Mouse (Mus musculus) embryonic stem cell, embryonic (primary cell): Measurements from ENCODE around the gene Ankrd6.

Experiments
- CTCF ChIA-PET, 4 experiments: fragments of 300-600 bp in 2 of 4; fragments of 350-600 bp in 2 of 4; sonication (Branson Sonifier 250); formaldehyde crosslinking; loops; one replicate each; lab custom pipeline; 2022; ENCODE audit warnings: inconsistent platforms in 2 of 4; lab: Charles Lee
- POLR2A ChIA-PET, 4 experiments: fragments of 300-600 bp in 2 of 4; fragments of 350-600 bp in 2 of 4; sonication (Branson Sonifier 250); formaldehyde crosslinking; loops; one replicate each; lab custom pipeline; 2022; ENCODE audit warnings: antibody characterized with exemption in 4 of 4, inconsistent platforms in 1 of 4; lab: Charles Lee

Ankrd6 gene

DNA sequence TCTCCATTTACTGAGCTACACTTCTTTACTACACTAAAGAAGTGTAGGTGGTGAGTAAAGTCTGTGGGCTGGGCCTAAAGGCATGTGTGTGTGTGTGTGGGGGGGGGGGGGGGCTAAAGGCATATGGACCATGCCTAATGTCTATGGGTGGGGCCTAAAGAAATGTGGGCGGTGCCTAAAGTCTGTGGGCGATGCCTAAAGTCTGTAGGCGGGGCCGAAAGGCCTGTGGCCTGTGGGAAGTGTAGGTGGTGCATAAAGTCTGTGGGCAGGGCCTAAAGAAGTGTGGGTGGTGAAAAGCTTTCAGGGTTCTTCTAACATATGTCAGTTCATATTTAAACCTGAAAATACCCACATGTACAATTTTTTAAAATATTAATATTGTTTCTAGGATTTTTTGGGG lies 26.7 kb upstream of the Ankrd6 start:
- CTCF ChIA-PET, result interaction anchor here in 1 of 4 experiments (0.6 kb wide), 1 partner anchor 9 kb away, joined by 3 read pairs; no protein-coding TSS in a partner anchor
- POLR2A ChIA-PET, result interaction anchor here in 2 of 4 experiments (0.6 to 1.0 kb wide), 4 partner anchors 17 to 270 kb away, joined by 3 to 4 read pairs (median 3); no protein-coding TSS in a partner anchor

DNA sequence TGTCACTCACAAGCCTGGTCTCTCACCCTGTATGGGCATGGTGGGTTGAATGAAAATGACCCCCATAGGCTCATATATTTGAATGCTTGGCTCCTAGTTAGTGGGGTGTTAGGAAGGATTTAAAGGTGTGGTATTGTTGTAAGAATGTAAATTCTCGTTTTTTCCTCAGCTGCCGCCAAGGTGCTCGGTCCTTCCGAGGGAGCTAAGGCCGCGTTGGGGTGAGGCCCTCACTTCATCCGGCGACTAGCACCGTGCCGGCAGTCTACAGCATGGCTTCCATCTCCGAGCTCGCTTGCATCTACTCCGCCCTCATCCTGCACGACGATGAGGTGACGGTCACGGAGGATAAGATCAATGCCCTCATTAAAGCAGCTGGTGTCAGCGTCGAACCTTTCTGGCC lies 14.0 kb upstream of the Ankrd6 start:
- ChIA-PET POLR2A (interaction anchor here in 2 of 4 experiments (0.6 to 3.7 kb wide), 3 partner anchors 17 to 223 kb away, joined by 3 to 13 read pairs (median 5); partner anchors contain the start of gene Rragd (in 1 of the 2)), CTCF (interaction anchor here in 3 of 4 experiments (0.6 to 0.7 kb wide), 5 partner anchors 10 to 190 kb away, joined by 3 to 6 read pairs (median 3); no protein-coding TSS in a partner anchor)

DNA sequence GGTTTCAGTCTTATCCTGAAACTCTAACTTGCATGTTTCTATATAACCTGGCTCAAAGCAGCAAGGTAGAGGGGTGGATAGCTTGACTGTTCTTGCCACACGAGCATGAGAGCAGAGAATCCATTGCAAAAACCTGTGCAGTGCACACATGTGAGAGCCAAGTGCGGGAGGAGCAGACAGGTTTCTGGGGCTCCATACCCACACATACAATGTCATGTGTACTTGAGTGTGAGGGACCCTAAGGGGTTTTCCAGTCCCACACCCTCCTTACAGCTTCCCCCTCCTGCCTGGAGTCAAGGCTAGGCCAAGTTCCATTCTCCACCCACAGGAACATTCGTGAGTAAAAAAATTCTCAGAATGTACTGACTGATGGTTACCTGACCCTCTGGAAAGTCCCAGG lies 10.8 kb upstream of the Ankrd6 start:
- ChIA-PET CTCF (no interaction called here), POLR2A (interaction anchor here in 2 of 4 experiments (0.6 to 1.9 kb wide), 3 partner anchors 11 to 162 kb away, joined by 5 to 9 read pairs (median 5); partner anchors contain the start of gene Lyrm2 (in 1 of the 2))

DNA sequence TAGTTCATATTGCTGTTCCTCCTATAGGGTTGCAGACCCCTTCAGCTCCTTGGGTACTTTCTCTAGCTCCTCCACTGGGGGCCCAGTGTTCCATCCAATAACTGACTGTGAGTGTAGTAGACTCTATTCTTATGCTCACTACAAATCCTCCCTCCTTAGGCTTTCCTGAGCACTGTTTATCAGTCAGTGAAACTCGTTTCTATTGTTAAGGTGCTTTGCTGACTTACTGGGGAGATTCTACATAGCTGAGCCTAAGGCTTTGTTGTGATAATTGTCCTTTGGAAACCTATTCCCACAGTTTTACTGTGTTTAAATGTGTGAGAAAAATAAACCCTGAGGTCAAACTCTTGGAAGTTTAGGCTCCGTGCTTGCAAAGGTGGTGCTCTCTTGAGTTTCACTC lies 5.8 kb upstream of the Ankrd6 start:
- CTCF ChIA-PET, result interaction anchor here in 2 of 4 experiments (0.6 kb wide), 2 partner anchors 200 to 233 kb away, joined by 3 to 4 read pairs; partner anchors contain the start of gene Pm20d2 (in 1 of the 2)
- POLR2A ChIA-PET, result interaction anchor here in 2 of 4 experiments (0.6 to 1.2 kb wide), 3 partner anchors 26 to 156 kb away, joined by 5 to 8 read pairs (median 5); partner anchors contain the start of gene Rragd (in 1 of the 2)

DNA sequence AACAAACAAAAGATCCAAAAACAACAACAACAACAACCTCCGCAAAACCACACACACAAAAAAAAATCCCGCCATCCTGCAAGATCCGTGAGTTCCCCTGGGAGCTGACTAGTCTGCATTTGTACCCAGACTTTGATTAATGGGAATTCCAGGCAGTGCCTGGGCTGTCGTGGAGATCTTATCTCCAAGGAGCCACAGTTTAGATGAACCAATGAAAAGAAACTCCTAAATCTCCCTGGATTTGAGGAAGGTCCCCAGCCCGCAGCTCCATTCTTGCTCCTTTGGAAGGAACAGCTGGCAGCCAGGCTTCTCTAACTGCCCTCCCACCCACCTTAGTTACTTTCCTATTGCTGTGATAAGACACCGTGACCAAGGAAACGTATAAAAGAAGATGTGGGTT lies 2.0 kb upstream of the Ankrd6 start:
- CTCF ChIA-PET, result interaction anchor here in 3 of 4 experiments (0.6 to 1.1 kb wide), 4 partner anchors 54 to 366 kb away, joined by 3 to 9 read pairs (median 4); no protein-coding TSS in a partner anchor
- POLR2A ChIA-PET, result interaction anchor here in 3 of 4 experiments (0.6 to 3.2 kb wide), 13 partner anchors 9 to 570 kb away, joined by 3 to 14 read pairs (median 3); partner anchors contain the start of gene Lyrm2 (in 1 of the 3)

DNA sequence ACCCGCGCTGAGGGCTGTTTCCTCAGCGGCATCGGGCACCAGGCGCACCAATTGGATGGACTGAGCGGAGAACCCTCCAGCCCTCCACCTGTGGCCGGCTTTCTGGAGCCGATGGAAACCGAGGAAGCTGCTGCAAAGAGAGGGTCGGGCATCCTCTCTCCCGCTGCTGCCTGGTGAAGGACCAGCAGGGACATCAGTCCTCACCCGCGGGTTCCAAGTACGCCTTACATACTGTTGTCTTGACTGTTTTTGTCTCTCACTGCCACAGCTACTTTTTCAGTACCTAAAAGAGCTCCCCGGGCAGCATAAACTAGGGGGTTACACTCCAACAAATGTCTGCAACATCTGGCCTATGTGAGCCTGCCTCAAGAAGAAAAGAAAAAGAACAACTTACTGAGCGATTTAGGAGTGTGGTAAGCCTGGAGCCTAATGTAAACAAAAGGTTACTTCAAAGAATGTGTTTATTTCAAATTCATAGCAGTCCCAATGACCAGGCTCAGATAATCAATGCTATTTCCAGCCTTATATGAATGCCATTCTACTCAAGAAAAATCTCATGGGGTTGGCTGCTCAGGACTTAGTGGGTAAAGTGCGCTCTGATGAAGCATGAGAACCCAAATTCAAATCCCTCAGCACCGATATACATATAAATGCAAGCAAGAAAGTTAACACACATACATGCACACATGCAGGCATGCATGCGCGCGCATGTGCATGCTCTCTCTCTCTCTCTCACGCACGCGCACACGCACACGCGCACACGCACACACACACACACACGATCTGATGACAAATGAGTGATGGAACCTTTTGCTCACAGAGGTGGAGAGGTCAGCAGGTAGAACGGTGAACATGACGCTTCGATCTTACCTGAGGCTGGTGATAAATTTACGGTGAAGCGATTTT lies 647 bp upstream of the Ankrd6 start:
- ChIA-PET POLR2A (interaction anchor here (0.6 to 4.8 kb wide), 21 partner anchors 13 to 365 kb away, joined by 3 to 32 read pairs (median 4); partner anchors contain the start of genes Lyrm2 (in 2 of the 4), Casp8ap2 (in 1 of the 4) and Pm20d2 (in 1 of the 4)), CTCF (interaction anchor here (0.6 to 1.7 kb wide), 16 partner anchors 10 to 365 kb away, joined by 3 to 7 read pairs (median 3); no protein-coding TSS in a partner anchor)

DNA sequence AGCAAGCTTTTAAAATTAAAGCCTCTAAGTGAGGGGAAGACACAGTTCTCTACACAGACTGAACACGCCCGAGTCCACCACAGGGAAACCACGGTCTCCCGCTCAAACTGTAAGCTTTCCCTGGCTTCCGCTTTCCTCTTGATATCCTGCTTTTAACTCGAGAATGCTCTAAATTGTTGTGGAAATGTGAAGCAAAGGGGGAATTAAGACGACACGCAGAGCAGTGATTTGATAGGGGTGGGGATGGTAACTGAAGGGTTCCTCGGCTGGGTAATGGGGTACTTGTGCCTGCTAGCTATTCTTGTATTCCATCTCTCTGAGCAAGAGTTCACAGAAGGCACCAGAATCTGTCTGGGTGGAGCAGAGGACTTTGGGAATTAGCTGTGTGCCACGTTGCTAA lies 1.9 kb downstream of the Ankrd6 start:
- CTCF ChIA-PET, result interaction anchor here (0.5 to 2.6 kb wide), 18 partner anchors 9 to 422 kb away, joined by 3 to 13 read pairs (median 4); partner anchors contain the start of gene Lyrm2 (in 1 of the 4)

DNA sequence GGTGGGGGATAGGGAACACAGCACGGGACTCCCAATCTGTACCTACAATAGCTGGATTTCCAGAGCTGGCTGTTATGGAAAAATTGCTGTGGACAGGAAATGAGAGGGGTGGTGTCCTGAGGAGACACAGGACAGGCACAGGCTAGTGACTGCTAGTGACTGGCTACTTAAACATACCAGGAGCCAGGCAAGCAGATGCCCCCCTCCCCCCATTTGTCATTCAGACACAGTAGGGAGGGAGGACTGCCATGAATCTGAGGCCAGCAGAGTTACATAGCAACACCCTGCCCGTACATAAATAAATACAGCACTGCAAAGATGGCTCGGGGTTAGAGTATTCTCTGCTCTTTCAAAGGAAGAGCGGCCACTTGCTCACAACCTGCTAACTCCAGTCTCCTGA lies 3.0 kb downstream of the Ankrd6 start:
- CTCF ChIA-PET, result interaction anchor here (0.7 to 2.6 kb wide), 7 partner anchors 36 to 596 kb away, joined by 3 to 13 read pairs (median 6); partner anchors contain the start of gene Lyrm2 (in 1 of the 4)
- POLR2A ChIA-PET, result interaction anchor here in 3 of 4 experiments (0.5 to 4.8 kb wide), 29 partner anchors 8 to 560 kb away, joined by 3 to 32 read pairs (median 5); partner anchors contain the start of genes Lyrm2 (in 1 of the 3) and Mdn1 (in 1 of the 3)

More for the DNA sequence above, 1.9 kb downstream of the Ankrd6 start:
- POLR2A ChIA-PET, result interaction anchor here (0.6 to 4.8 kb wide), 51 partner anchors 9 to 362 kb away, joined by 3 to 32 read pairs (median 4); partner anchors contain the start of genes Lyrm2 (in 1 of the 4), Mdn1 (in 1 of the 4), Pm20d2 (in 1 of the 4) and Rragd (in 1 of the 4)

DNA sequence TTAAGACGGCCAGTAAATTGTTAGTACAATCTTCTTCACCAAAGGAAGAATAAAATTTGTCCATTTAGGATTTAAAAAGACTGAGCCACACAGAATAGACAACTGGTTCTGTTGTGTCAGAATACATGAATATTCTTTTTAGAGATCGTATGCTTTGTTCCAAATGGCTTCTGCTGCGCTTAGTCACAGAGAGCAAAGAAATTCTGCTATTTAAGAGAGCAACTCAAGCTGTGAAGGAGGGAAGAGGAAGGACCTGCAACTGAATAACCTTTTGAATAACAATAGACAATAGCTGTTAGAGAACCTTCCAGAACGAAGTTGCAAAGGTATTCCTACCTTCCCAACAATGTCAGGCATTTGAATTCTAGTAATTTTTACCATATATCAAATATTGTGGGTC lies 9.7 kb downstream of the Ankrd6 start:
- CTCF ChIA-PET, result interaction anchor here in 2 of 4 experiments (0.6 to 0.7 kb wide), 2 partner anchors 25 to 318 kb away, joined by 3 to 4 read pairs; no protein-coding TSS in a partner anchor
- POLR2A ChIA-PET, result interaction anchor here in 3 of 4 experiments (0.8 to 5.4 kb wide), 10 partner anchors 8 to 764 kb away, joined by 3 to 32 read pairs (median 4); partner anchors contain the start of genes Ankrd6 (in 1 of the 3), Lyrm2 (in 1 of the 3) and Rngtt (in 1 of the 3)

DNA sequence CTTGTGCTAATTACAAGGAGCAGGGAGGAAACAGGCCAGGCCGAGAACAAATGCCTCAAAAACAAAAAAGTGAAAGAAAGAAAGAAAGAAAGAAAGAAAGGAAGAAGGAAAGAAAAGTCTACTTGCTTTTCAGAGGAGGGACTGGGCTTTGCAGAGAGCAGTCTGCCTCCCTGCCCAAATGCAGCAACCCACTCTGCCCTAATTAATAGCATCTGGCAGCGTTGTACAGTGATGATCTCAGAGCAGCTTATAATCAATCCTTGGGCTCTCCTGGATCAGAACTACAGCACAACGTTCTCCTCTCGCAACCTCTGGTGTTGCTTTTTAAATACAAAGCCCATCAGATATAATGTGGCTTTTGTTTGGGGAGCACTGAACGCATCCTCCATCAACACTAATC lies 10.7 kb downstream of the Ankrd6 start:
- ChIA-PET CTCF (no interaction called here), POLR2A (interaction anchor here in 3 of 4 experiments (0.7 to 5.4 kb wide), 6 partner anchors 9 to 17 kb away, joined by 3 to 32 read pairs (median 5); partner anchors contain the start of gene Ankrd6 (in 1 of the 3))

DNA sequence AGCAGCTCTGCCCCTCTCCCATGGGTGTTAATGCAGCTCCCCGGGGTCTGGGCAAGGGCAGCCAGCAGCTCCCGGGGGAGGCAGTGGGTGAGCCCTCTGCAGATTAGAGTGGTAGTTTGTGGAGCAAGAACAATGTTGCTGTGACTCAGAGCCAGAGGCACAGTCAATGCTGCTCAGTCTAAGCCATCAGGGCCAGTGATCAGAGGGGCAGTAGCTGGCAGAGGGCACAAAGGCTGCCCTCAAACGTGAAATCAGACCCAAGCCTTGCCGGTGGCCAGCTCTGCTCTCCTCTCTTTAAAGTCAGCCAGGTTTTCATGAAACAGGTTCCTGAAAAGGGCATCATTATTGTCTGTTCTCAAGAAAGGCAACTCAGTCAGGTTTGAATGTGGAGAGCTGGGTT lies 11.1 kb downstream of the Ankrd6 start:
- ChIA-PET POLR2A (interaction anchor here in 3 of 4 experiments (0.7 to 5.4 kb wide), 9 partner anchors 9 to 322 kb away, joined by 3 to 32 read pairs (median 5); partner anchors contain the start of gene Ankrd6 (in 1 of the 3)), CTCF (interaction anchor here in 1 of 4 experiments (0.6 kb wide), 1 partner anchor 180 kb away, joined by 14 read pairs; no protein-coding TSS in a partner anchor)

DNA sequence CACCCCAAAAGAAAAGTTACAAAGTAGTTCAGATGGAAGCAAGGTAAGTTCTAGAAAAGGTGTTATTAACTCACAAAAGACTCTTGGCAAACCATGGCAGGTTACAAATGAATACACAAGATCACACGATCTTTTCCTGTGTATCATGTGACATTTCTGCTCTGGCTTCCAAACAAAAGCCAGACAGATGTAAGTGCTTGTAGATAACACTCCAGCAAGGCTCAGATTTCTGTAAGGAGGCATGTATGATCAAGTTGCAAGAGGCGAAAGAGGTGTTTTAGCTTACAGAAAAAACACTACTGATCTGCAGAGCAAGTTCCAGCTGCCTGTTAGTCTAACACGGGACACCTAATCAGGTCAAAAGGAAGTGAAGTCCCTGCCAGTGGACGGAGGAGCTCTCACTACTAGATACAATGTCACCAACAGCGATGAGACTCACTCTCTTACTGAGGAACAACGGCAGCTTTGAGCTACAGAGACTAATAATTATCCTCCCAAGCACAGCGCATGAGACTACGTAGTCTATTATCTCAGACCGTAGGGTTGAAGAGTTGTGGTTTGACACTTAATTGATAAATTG lies 13.8 kb downstream of the Ankrd6 start:
- POLR2A ChIA-PET, result interaction anchor here in 2 of 4 experiments (0.7 to 5.4 kb wide), 2 partner anchors 13 to 137 kb away, joined by 3 to 32 read pairs; partner anchors contain the start of genes Ankrd6 (in 1 of the 2) and Lyrm2 (in 1 of the 2)
- CTCF ChIA-PET, result no interaction called here

DNA sequence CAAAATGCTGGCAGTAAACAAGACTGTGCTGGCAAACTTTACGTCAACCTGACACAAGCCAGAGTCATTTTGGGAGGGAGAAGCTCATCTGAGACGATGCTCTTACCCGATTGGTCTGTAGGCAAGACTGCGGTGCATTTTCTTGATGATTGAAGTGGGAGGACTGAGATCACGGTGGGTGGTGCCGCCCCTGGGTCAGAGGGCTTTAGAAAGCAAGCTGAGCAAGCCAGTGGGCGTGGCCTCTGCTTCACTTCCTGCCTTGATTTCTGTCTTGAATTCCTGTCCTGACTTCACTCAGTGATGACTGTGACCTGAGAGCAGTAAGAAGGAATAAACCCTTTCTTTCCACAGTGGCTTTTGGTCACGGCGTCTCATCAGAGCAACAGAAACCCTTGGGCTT lies 18.6 kb downstream of the Ankrd6 start:
- CTCF ChIA-PET, result interaction anchor here in 2 of 4 experiments (1.0 to 1.4 kb wide), 5 partner anchors 12 to 371 kb away, joined by 3 to 4 read pairs (median 3); partner anchors contain the start of genes Ankrd6 (in 1 of the 2) and Lyrm2 (in 1 of the 2)

DNA sequence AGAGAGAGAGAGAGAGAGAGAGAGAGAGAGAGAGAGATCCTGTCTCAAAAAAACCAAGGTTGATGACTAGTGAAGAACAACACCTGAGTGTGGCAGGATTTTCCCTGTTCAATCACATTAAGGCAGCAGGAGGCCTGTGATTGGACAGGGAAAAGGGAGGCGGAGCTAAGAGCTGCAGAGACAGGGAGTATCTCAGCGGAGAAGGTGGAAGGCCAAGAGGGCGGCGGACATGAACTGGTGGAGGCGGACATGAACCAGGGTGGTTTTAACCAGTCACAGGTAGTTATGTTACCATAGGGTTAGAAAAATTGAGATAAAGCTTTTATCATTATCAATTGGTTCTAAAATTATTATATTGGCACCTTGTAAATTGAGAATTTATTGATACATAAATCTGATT lies 20.9 kb downstream of the Ankrd6 start:
- ChIA-PET POLR2A (interaction anchor here (0.7 to 1.8 kb wide), 29 partner anchors 10 to 844 kb away, joined by 3 to 12 read pairs (median 3); partner anchors contain the start of genes Lyrm2 (in 3 of the 4), Ankrd6 (in 1 of the 4) and Casp8ap2 (in 1 of the 4)), CTCF (interaction anchor here in 1 of 4 experiments (0.6 to 0.7 kb wide), 3 partner anchors 15 to 196 kb away, joined by 3 to 6 read pairs (median 3); no protein-coding TSS in a partner anchor)

More for the DNA sequence above, 18.6 kb downstream of the Ankrd6 start:
- POLR2A ChIA-PET, result interaction anchor here (0.5 to 3.1 kb wide), 26 partner anchors 9 to 390 kb away, joined by 3 to 21 read pairs (median 4); partner anchors contain the start of gene Rragd (in 1 of the 4)

DNA sequence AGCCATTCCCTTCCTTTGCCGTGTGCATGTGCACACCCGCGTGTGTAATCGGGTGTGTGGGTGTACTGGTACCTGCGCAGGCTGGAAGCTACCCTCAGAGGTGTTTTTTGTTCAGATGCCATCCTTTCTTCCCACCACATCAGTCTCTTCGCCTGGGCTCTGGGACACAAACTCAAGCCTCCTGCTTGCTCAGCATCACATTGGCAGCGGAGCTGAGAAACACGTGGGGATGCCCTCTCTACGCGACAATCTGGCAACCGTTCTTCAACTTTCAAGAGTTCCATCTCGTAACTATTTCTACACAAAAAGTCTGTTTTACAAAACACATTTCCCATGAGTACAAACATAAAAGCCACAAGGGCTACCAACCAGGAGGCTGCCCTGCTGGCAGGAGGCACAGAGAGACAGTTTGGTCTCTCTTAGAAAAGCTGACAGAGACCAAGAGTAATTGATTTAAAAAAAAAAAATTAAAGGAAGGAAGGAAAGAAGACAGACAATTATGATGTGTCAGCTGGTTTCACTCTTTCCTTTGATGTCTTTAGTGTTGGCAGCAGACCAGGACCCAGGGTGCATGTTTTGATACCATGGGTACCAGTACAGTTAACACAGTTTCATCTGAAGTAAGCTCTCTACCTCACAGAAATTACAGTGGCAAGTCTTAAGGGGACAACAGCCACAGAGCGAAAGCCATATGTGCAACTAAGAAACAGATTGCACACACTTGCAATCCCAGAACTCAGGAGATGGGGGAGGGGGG lies 21.8 kb downstream of the Ankrd6 start:
- ChIA-PET POLR2A (interaction anchor here in 3 of 4 experiments (0.7 to 1.8 kb wide), 14 partner anchors 10 to 272 kb away, joined by 3 to 12 read pairs (median 4); partner anchors contain the start of genes Lyrm2 (in 3 of the 3) and Mdn1 (in 1 of the 3)), CTCF (interaction anchor here in 2 of 4 experiments (0.6 kb wide), 2 partner anchors 35 to 518 kb away, joined by 3 read pairs; no protein-coding TSS in a partner anchor)

DNA sequence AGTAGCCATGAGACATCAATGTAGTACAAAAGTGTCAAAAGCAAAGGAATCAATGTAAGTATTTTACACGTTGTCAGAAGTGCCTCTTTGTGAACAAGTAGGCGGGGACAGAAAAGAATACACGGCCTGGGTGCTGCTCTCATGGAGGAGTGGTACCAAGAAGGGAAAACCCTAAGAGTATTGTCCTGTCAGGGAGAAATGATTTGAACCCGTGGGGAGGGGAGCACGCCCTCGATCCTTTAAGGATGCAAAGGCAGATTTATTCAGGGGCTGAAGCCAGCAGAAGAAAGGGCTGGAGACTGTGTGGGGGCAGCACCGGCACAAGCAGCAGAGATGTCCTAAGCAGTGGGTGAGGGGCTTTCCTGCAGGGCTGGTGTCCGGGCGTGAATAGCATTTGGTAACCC lies 26.7 kb downstream of the Ankrd6 start:
- CTCF ChIA-PET, result no interaction called here
- POLR2A ChIA-PET, result interaction anchor here in 2 of 4 experiments (0.8 to 1.5 kb wide), 3 partner anchors 10 to 21 kb away, joined by 3 to 6 read pairs (median 4); no protein-coding TSS in a partner anchor
